Mouse (Mus musculus) myocyte (in vitro differentiated cells): ENCODE data around the gene Bcar1.

Experiments used
- CEBPB ChIP-seq: IDR thresholded peaks from 2 replicates; pipeline ENCODE4 v1.6.1; 2011; ENCODE audit warnings: mild to moderate bottlenecking, moderate library complexity; ENCODE audit not compliant: poor library complexity, insufficient read depth, severe bottlenecking
- E2F4 ChIP-seq: IDR thresholded peaks from one replicate; pipeline ENCODE4 v1.6.1; 2011; ENCODE audit warnings: mild to moderate bottlenecking, control low read depth, moderate library complexity; ENCODE audit not compliant: insufficient read depth
- MAX ChIP-seq: IDR thresholded peaks from one replicate; pipeline ENCODE4 v1.6.1; 2011; ENCODE audit warnings: low read depth, mild to moderate bottlenecking, control low read depth
- MYOD1 ChIP-seq, 3 experiments: IDR thresholded peaks; one replicate each; pipeline ENCODE4 v1.6.1; 2011; ENCODE audit warnings: control low read depth in 2 of 3, low read depth in 2 of 3, mild to moderate bottlenecking in 2 of 3, moderate library complexity in 1 of 3; ENCODE audit not compliant: insufficient read length in 2 of 3, control insufficient read depth in 1 of 3
- MYOG ChIP-seq, 3 experiments: IDR thresholded peaks; one replicate each; pipeline ENCODE4 v1.6.1; 2011; ENCODE audit warnings: control low read depth in 2 of 3, low read depth in 2 of 3, mild to moderate bottlenecking in 2 of 3; ENCODE audit not compliant: insufficient read length in 2 of 3, control insufficient read depth in 1 of 3, insufficient read depth in 1 of 3
- POLR2A ChIP-seq: IDR thresholded peaks from one replicate; pipeline ENCODE4 v1.6.1; 2011; ENCODE audit warnings: low read depth, mild to moderate bottlenecking, control low read depth, moderate library complexity; ENCODE audit not compliant: insufficient read length
- POLR2AphosphoS2 ChIP-seq: IDR thresholded peaks from one replicate; pipeline ENCODE4 v1.6.1; 2011; ENCODE audit warnings: low read depth, control low read depth; ENCODE audit not compliant: insufficient read length
- SRF ChIP-seq: IDR thresholded peaks from one replicate; pipeline ENCODE4 v1.6.1; 2011; ENCODE audit warnings: low read depth; ENCODE audit not compliant: control insufficient read depth, insufficient read length
- TCF12 ChIP-seq: IDR thresholded peaks from one replicate; pipeline ENCODE4 v1.6.1; 2011; ENCODE audit warnings: mild to moderate bottlenecking, control low read depth; ENCODE audit not compliant: poor library complexity, insufficient read depth, severe bottlenecking
- TCF3 ChIP-seq: IDR thresholded peaks from one replicate; pipeline ENCODE4 v1.6.1; 2011; ENCODE audit warnings: low read depth, control low read depth; ENCODE audit not compliant: insufficient read length
- USF1 ChIP-seq: IDR thresholded peaks from one replicate; pipeline ENCODE4 v1.6.1; 2011; ENCODE audit warnings: low read depth, mild to moderate bottlenecking, control low read depth, moderate library complexity

GRCm38 (mm10) chr8:111775766-111776165 lies 32.2 kb upstream of the Bcar1 start:
- TF ChIP-seq POLR2A (no peak), USF1 (no peak), TCF12 (no peak), MAX (no peak), POLR2AphosphoS2 (no peak), E2F4 (no peak), MYOD1 (IDR thresholded peaks at IDR 0.05; ENCODE audit: control insufficient read depth in 1 of 3, insufficient read length in 2 of 3, low read depth in 2 of 3) (no peak), TCF3 (no peak), CEBPB (no peak), SRF (no peak), MYOG (IDR thresholded peaks at IDR 0.05; ENCODE audit: control insufficient read depth in 1 of 3, insufficient read depth in 1 of 3, insufficient read length in 2 of 3, low read depth in 2 of 3) (no peak)
